Mouse (Mus musculus): ENCODE results near the gene Dnm3.

DNA sequence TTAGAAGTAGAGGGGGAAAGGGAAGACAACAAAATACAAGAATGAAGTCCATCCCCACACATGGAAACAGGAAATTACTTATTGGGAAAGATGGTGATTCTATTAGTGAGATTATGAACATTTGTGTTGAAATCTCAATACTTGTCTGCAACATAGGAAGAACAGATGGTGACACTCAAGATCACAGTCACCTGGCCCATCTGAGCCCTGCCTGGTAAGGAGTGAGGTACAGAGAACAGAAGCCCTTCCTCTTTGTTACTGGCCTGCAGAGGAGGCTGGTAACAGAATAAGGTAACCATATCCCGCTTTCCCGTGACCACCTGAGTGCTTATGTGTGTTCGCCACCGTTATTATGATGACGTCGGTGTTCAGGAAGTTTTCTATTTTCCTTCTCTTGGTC, 21.0 kb downstream of the Dnm3 start:
- TF ChIP-seq POLR2A (IDR thresholded peaks at IDR 0.05; ENCODE audit: insufficient read depth, low read depth, low read length) (no peak), CTCF (IDR thresholded peaks at IDR 0.05; ENCODE audit: insufficient read depth, low read depth, low read length) (no peak)

Measured in olfactory bulb, adult 2 months (tissue).